Mouse (Mus musculus) liver, embryonic 14.5 days (tissue): ENCODE results near the gene Wipf1. TPM values are rescaled to one million over a fixed set of nuclear protein-coding genes. Genes with fewer than 3 reads are reported as not detected.
"Not testable (repeated sequence)": the region's sequence is repeated elsewhere in the genome, so short reads cannot be mapped to it uniquely, and the experiment has no call there.

Experiments
- ATAC-seq: fragments of 200-750 bp; cut with Nextera tagmentation; 2 replicates; pipeline ENCODE4 v1.8.0; 2017; ENCODE audit warnings: moderate number of reproducible peaks, mild to moderate bottlenecking, moderate library complexity; ENCODE audit not compliant: insufficient read depth
- DNase-seq, 3 experiments: peaks; one replicate each; pipeline ENCODE4 v3.0.0-alpha.2; 2012 to 2013; ENCODE audit warnings: low read depth in 3 of 3, low spot score in 3 of 3
- H3K27ac ChIP-seq: fragments of 300-500 bp; sonication (generic); 2 replicates; pipeline ENCODE4 v1.5.1; 2014; ENCODE audit warnings: moderate library complexity, mild to moderate bottlenecking, control low read depth, inconsistent platforms
- H3K27me3 ChIP-seq: fragments of 300-500 bp; sonication (generic); 2 replicates; pipeline ENCODE4 v1.6.1; 2014; ENCODE audit warnings: mild to moderate bottlenecking, low read length, moderate library complexity; ENCODE audit not compliant: control insufficient read depth, insufficient read depth
- H3K36me3 ChIP-seq: fragments of 300-500 bp; sonication (generic); replicated peaks from 2 replicates; pipeline ENCODE4 v1.6.1; 2014; ENCODE audit warnings: low read depth; ENCODE audit not compliant: control insufficient read depth, insufficient read depth
- H3K4me1 ChIP-seq, 2 experiments: fragments of 200-500 bp in 1 of 2; fragments of 300-500 bp in 1 of 2; sonication (generic) in 1 of 2; replicated peaks; 2 replicates each; pipeline ENCODE4 v1.6.1; 2012 to 2014; ENCODE audit warnings: antibody characterized with exemption in 1 of 2, inconsistent platforms in 1 of 2, low read length in 1 of 2; ENCODE audit not compliant: control insufficient read depth in 2 of 2, insufficient read depth in 2 of 2
- H3K4me2 ChIP-seq: fragments of 300-500 bp; sonication (generic); 2 replicates; pipeline ENCODE4 v1.6.1; 2014; ENCODE audit warnings: low read depth, mild to moderate bottlenecking, control low read depth, moderate library complexity
- H3K4me3 ChIP-seq, 2 experiments: fragments of 200-500 bp in 1 of 2; fragments of 300-500 bp in 1 of 2; sonication (generic) in 1 of 2; 2 replicates each; pipeline ENCODE4 v1.5.1; 2012 to 2014; ENCODE audit warnings: low read depth in 2 of 2, low read length in 2 of 2, mild to moderate bottlenecking in 2 of 2, control low read depth in 1 of 2, inconsistent platforms in 1 of 2, moderate library complexity in 1 of 2; ENCODE audit not compliant: insufficient read depth in 1 of 2
- H3K9ac ChIP-seq: fragments of 300-500 bp; sonication (generic); replicated peaks from 2 replicates; pipeline ENCODE4 v1.6.1; 2014; ENCODE audit warnings: mild to moderate bottlenecking, control low read depth, moderate library complexity
- H3K9me3 ChIP-seq: fragments of 300-500 bp; sonication (generic); 2 replicates; pipeline ENCODE4 v1.6.1; 2016; ENCODE audit warnings: low read length, mixed read lengths; ENCODE audit not compliant: control insufficient read depth
- CTCF ChIP-seq: IDR thresholded peaks from 2 replicates; pipeline ENCODE4 v1.5.1; 2016; ENCODE audit warnings: antibody characterized with exemption, low read depth, control low read depth
- EP300 ChIP-seq: IDR thresholded peaks from 2 replicates; pipeline ENCODE4 v1.6.1; 2016; ENCODE audit warnings: antibody characterized with exemption, low read depth
- WGBS: fragments of 180-500 bp; shearing (Covaris S2); extraction: QIAGEN DNeasy Blood & Tissue Kit; methylation state at CpG from one replicate; pipeline ENCODE4 v1.1.7; 2014; ENCODE audit not compliant: insufficient replicate concordance; 5-methylcytosine and 5-hydroxymethylcytosine counted together
- polyA plus RNA-seq, 2 experiments: library from polyadenylated mRNA; depleted of rRNA in 1 of 2; stranded (reverse) in 1 of 2; unstranded in 1 of 2; fragments of >200 nt; fragmentation: Nextera tagmentation in 1 of 2; extraction: Ambion mirVana in 1 of 2; gene quantifications; 2 replicates each; pipeline versions ENCODE4 v1.2.1 to v1.2.3; 2012 to 2014

Gene Wipf1
- polyA plus RNA-seq, 2 experiments: 3.4 to 4.1 TPM

DNA sequence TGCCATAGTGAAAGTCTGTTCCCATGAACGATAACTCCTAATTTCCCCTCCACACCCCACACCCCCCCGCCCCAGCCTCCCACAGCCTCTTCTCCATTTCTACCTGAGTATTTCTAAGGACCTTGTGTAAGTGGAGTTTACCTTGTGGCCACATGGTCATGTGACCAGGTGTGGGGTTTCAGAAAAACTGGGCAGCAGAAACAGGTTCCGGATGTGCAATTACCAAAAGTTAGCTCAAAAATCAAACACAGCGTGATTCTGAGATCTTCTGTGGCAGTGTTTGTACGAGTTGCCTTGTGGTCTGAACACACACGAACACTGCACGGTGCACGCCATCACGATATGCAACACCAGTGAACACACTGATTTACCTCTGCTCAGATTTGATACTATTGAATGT lies 33.1 kb upstream of the Wipf1 start:
- H3K4me2 ChIP-seq: no peak overlapping the region
- H3K27ac ChIP-seq: no peak overlapping the region
- H3K4me3 ChIP-seq: no peak overlapping the region
- no peaks in the 10 kb centered on the region for H3K27me3 ChIP-seq
- no peak overlapping the region for H3K9ac ChIP-seq
- no peaks in the 10 kb centered on the region for H3K9me3 ChIP-seq
- WGBS: 69% methylated on average over 9 of the region's 9 CpGs
- no peak for DNase-seq
- peaks cover 2 to 9% of the 10 kb centered on the region in 2 experiments; a peak in 2 of 4 replicates for H3K4me1 ChIP-seq
- ATAC-seq: no peak
- no peak for TF ChIP-seq EP300
- no peak for TF ChIP-seq CTCF
- H3K36me3 ChIP-seq: no peaks in the 10 kb centered on the region

DNA sequence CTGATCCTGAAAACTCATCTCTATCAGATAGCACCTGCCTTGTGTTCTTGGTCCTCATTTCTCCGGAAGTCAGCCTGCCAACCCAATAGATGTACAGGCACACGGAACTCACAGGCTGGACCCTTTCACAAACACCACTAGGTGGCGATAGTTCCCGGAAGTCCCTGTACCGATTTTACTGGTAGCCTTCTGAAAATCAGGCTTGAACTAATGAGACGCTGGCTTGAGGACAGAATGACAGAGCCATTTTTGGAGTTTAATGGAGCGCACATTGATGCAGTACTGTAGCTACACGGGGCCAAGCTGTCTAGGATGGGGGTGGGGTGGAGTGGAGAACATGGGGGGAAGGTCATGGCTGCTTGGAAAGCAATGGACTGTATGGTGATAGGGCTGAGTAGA lies 32.1 kb upstream of the Wipf1 start:
- DNase-seq: peak; percentile 38 to 61 (median 45)
- H3K4me1 ChIP-seq: peaks cover 2 to 9% of the 10 kb centered on the region in 2 experiments; a peak in 2 of 4 replicates
- 3% methylated on average over 8 of the region's 8 CpGs for WGBS
- ATAC-seq: peak; percentile 23; the same call in 1 of the 2 replicates
- no peaks in the 10 kb centered on the region for H3K27me3 ChIP-seq
- H3K9me3 ChIP-seq: no peaks in the 10 kb centered on the region
- H3K36me3 ChIP-seq: no peaks in the 10 kb centered on the region
- no peak overlapping the region for H3K9ac ChIP-seq
- TF ChIP-seq EP300: no peak
- TF ChIP-seq CTCF: peak; percentile 81
- H3K4me3 ChIP-seq: peak overlapping the region in 1 of 2 experiments; percentile 39; a peak in 2 of 4 replicates
- peak overlapping the region; percentile 49 for H3K4me2 ChIP-seq
- no peak overlapping the region for H3K27ac ChIP-seq

DNA sequence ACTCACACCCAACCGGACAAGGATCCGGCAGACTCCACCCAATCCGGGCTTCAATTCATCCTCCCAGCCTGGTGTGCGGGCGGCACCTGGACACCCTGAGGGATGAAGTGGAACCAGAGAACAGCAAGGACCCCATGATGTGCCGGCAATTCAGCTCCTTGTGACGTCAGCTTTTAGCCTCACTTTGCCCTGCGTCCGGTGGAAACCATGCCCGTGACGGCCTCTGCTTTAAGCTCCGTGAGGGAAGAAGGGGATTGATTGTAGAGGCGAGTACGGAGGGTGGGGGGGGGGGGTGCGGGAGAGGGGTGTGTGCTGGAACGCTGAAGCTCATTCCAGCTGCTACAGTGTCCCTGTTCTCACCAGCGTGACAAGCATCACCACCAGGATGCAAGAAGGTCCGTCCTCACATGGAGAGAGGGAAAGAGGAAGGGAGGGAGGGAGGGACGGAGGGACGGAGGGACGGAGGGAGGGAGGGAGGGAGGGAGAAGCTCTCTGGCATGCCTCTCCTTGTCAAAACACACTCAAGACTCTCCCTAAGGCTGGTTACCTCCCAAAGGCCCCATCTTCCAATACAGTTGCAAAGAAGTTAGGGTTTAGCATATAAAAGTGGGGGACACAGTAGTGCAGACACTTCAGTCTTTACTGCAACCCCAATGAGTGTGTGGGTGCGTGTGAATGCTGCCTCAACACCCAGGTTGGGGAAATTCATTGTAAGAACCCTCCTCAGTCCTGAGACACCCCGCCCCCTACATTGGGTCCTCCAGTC lies 31.5 kb upstream of the Wipf1 start:
- Histone ChIP-seq H3K36me3 (no peaks in the 10 kb centered on the region), H3K27ac (no peak overlapping the region), H3K4me2 (peak overlapping the region; percentile 49), H3K27me3 (no peaks in the 10 kb centered on the region), H3K9ac (no peak overlapping the region), H3K4me3 (peak overlapping the region in 1 of 2 experiments; percentile 50; a peak in 3 of 4 replicates), H3K9me3 (no peaks in the 10 kb centered on the region), H3K4me1 (peaks cover 2 to 9% of the 10 kb centered on the region in 2 experiments; a peak in 2 of 4 replicates)
- DNase-seq: no peak
- 9% methylated on average over 23 of the region's 23 CpGs for WGBS
- no peak for TF ChIP-seq CTCF
- TF ChIP-seq EP300: no peak
- no peak for ATAC-seq

DNA sequence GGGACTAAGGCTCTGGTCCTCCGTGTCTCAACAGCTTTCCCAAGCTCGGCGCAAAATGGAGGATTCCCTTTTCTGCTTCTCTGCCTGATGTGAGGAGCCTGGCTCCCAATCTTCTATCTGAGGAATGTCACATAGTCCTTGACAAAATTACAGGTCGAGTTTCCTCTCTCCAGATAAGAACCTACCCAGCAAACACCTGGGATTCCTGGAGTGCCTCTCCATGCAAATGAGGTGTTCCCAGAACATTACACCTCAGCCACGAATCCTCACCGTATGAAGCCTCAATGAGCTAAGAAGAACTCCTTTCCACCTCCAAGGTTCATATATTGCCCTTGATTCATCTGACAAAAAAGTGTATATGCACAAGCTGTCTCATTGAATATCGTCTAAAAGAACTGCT lies 30.9 kb upstream of the Wipf1 start:
- no peak for ATAC-seq
- H3K4me3 ChIP-seq: no peak overlapping the region
- DNase-seq: no peak

DNA sequence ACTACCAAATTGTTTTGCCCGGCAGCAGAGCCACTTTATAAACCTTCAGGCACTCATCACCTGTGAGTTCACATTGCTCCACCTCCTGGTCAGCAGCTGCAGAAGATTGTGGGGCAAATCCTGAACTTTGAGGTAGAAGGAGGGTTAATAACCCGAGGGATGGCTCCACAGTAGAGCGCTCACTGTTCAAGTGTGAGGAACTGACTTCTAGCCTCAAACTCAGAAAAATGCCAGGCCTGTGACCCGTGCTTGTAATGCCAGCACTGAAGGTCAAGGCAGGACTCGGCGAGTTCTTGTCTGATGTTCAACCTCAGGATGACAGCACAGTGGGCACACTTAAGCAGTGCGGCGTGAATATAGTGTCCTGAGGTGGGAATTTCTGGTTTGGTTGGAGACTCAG lies 28.4 kb upstream of the Wipf1 start:
- H3K27me3 ChIP-seq: no peaks in the 10 kb centered on the region
- DNase-seq: no peak
- H3K4me3 ChIP-seq: no peak overlapping the region
- H3K4me1 ChIP-seq: peaks cover 2 to 9% of the 10 kb centered on the region in 2 experiments; a peak in 2 of 4 replicates
- no peak for ATAC-seq
- H3K9ac ChIP-seq: no peak overlapping the region
- 65% methylated on average over 8 of the region's 8 CpGs for WGBS
- no peaks in the 10 kb centered on the region for H3K36me3 ChIP-seq
- TF ChIP-seq EP300 (no peak), CTCF (no peak)
- no peak overlapping the region for H3K4me2 ChIP-seq
- H3K9me3 ChIP-seq: no peaks in the 10 kb centered on the region
- H3K27ac ChIP-seq: no peak overlapping the region

More for the DNA sequence above, 30.9 kb upstream of the Wipf1 start:
- Histone ChIP-seq H3K36me3 (no peaks in the 10 kb centered on the region), H3K4me2 (no peak overlapping the region), H3K9ac (no peak overlapping the region), H3K9me3 (no peaks in the 10 kb centered on the region), H3K4me1 (peaks cover 2 to 9% of the 10 kb centered on the region in 2 experiments; a peak in 2 of 4 replicates), H3K27ac (no peak overlapping the region), H3K27me3 (no peaks in the 10 kb centered on the region)
- TF ChIP-seq CTCF (no peak), EP300 (no peak)
- WGBS: 56% methylated on average over 7 of the region's 7 CpGs

DNA sequence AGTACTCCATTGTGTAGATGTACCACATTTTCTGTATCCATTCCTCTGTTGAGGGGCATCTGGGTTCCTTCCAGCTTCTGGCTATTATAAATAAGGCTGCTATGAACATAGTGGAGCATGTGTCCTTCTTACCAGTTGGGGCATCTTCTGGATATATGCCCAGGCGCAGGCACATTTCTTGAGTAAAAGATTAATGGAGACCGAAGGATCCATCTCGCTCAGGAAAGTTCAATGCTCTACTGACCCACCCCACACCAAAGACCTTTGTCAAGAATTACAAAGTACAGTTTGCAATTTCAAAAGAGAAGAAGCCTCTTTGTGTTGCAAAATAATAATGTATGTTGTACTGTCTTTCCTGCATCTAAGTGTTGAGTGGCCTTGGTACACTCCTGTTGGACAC lies 27.5 kb upstream of the Wipf1 start:
- not testable (repeated sequence) for DNase-seq, H3K4me3 ChIP-seq, H3K4me2 ChIP-seq, H3K27ac ChIP-seq, H3K36me3 ChIP-seq, ATAC-seq, H3K9me3 ChIP-seq, H3K4me1 ChIP-seq, H3K9ac ChIP-seq, H3K27me3 ChIP-seq
- 84% methylated on average over 3 of the region's 3 CpGs for WGBS
